Mouse (Mus musculus): ENCODE data around the gene Rubcnl.
A peak's percentile ranks its signal among the peaks of the same experiment; 100 is the strongest.

DNA sequence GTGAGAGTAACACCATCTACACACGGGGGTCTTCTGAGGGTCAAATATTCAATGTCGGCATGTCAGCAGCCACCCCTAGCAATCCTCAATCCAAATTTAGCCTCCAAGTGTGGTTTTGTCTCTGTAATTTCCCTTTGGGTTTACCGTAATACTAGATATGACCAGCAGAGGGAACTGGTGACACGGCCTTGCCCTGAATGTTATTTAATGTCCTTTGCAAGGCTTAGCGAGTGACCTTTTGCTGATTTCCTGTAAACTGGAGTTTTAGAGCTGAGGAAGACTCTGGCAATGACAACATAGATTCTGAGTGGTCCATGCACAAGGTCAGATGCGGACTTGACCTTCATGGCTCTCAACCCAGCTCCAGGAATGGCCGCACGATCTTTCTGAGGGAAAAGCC lies 44.7 kb downstream of the Rubcnl start:
- peak; percentile 45; the same call in 1 of the 2 replicates for TF ChIP-seq CTCF (IDR thresholded peaks at IDR 0.05; ENCODE audit: extremely low read depth, insufficient read depth, insufficient read length, insufficient replicate concordance)
- no peak for TF ChIP-seq POLR2A (IDR thresholded peaks at IDR 0.05; ENCODE audit: low read depth, low read length)
